Mouse (Mus musculus) T-helper 17 cell (primary cell): ENCODE results near the gene Crim1.

ENCODE experiments used
- in situ Hi-C, 2 experiments: fragments of 300-600 bp; cut with MboI, MseI; formaldehyde crosslinking; loops; 1 replicate in 1 of 2; 2 replicates in 1 of 2; pipeline ENCODE4 v1.15.1; 2025; ENCODE audit warnings: high pct_unique_total_duplicates in 2 of 2

Gene Crim1

GRCm38 (mm10) chr17:78403229-78403628 is 203.2 kb downstream of the Crim1 start:
- in situ Hi-C loops: loop anchor here in 1 of 2 experiments (5.0 kb wide), 1 partner anchor 36 kb away; no protein-coding TSS in a partner anchor

- in situ Hi-C loops: loop anchor here in 1 of 2 experiments (5.0 kb wide), 1 partner anchor 37 kb away; no protein-coding TSS in a partner anchor
These were observed 203.8 kb downstream of the Crim1 start for GRCm38 (mm10) chr17:78403804-78404203.

GRCm38 (mm10) chr17:78405336-78405735 is 205.3 kb downstream of the Crim1 start:
- in situ Hi-C loops: no loop called here

GRCm38 (mm10) chr17:78406854-78407253 is 206.8 kb downstream of the Crim1 start:
- in situ Hi-C loops: no loop called here

GRCm38 (mm10) chr17:78407581-78407980 is 207.5 kb downstream of the Crim1 start:
- in situ Hi-C loops: no loop called here

- in situ Hi-C loops: no loop called here
These were observed 208.3 kb downstream of the Crim1 start for GRCm38 (mm10) chr17:78408386-78408785.

- in situ Hi-C loops: no loop called here
These were observed 209.9 kb downstream of the Crim1 start for GRCm38 (mm10) chr17:78409900-78410299.

GRCm38 (mm10) chr17:78415255-78415654 is 215.2 kb downstream of the Crim1 start:
- in situ Hi-C loops: no loop called here

GRCm38 (mm10) chr17:78417381-78418281 is 217.6 kb downstream of the Crim1 start, which contains the start of gene Fez2:
TSS of gene Fez2 (minus strand) at chr17:78418152.
- in situ Hi-C loops: no loop called here

- in situ Hi-C loops: no loop called here
These were observed 219.2 kb downstream of the Crim1 start for GRCm38 (mm10) chr17:78419216-78419615.

- in situ Hi-C loops: no loop called here
These were observed 225.0 kb downstream of the Crim1 start for GRCm38 (mm10) chr17:78425026-78425425.
